Mouse (Mus musculus) right cerebral cortex, postnatal 25 days (tissue): Measurements from ENCODE around the gene Ehd2.

Source experiments
- DNase-seq: peaks from one replicate; pipeline ENCODE4 v3.0.0; 2022

Gene Ehd2

GRCm38 (mm10) chr7:15901366-15902048, 65.9 kb downstream of the Ehd2 start:
- DNase-seq: no peak
